Mouse (Mus musculus): ENCODE measurements around the gene Smarcal1. TPM values are rescaled to one million over a fixed set of nuclear protein-coding genes. Genes with fewer than 3 reads are reported as not detected.

The Smarcal1 gene
- polyA plus RNA-seq, 1 experiment from 2014 or later, result 15.6 TPM

DNA sequence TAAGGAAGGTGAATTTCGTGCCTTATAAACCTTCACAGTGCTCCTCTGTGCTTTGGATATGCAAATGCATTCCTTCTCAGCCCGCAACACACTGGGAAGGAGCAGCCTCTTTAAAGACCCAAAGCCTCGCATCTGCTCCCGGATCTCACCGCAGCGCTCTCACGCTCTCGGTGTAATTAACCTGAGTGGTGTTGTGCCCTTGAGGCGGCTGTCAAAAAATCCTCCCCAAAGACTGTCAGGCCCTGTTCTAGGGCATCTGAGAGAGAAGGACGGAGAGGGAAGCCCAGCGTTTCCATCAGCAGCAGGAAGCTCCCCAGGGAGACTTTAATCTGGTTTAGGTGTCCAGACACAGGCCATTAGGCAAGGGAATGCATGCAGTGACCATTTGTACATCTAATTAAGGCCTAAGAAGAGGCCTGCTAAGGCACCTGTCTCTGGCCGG is 5.5 kb upstream of the Smarcal1 start:
- WGBS (ENCODE audit: missing documents), result 66% methylated on average over 7 of the region's 12 CpGs
- no peaks in the 10 kb centered on the region for H3K36me3 ChIP-seq (ENCODE audit: inconsistent target)
- no peak overlapping the region for H3K4me3 ChIP-seq (ENCODE audit: inconsistent target)
- no peaks in the 10 kb centered on the region for H3K79me2 ChIP-seq (ENCODE audit: inconsistent target)
- H3K27ac ChIP-seq, result no peak overlapping the region

DNA sequence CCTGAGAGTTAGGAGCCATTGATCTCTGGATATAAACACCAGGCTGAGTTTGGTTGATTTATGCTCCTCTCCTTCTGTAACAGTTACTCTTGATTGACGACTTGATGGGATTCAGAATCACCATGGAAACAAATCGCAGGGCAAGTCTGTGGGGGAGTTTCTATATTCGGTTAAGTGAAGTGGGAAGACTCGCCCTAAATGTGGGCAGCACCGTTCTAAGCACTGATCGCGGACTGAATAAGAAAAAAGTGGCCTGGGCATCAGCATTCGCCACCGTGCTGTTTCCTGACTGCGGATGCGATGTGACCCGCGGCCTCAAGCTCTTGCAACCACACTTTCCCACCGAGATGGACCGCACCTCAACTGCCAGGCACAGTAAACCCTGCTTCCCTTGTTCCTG is 4.7 kb upstream of the Smarcal1 start:
- Histone ChIP-seq H3K27ac (no peak overlapping the region), H3K79me2 (ENCODE audit: inconsistent target) (no peaks in the 10 kb centered on the region; the same call in 1 of the 2 replicates), H3K4me3 (ENCODE audit: inconsistent target) (no peak overlapping the region), H3K36me3 (ENCODE audit: inconsistent target) (no peaks in the 10 kb centered on the region)
- 46% methylated on average over 15 of the region's 15 CpGs for WGBS (ENCODE audit: missing documents)

DNA sequence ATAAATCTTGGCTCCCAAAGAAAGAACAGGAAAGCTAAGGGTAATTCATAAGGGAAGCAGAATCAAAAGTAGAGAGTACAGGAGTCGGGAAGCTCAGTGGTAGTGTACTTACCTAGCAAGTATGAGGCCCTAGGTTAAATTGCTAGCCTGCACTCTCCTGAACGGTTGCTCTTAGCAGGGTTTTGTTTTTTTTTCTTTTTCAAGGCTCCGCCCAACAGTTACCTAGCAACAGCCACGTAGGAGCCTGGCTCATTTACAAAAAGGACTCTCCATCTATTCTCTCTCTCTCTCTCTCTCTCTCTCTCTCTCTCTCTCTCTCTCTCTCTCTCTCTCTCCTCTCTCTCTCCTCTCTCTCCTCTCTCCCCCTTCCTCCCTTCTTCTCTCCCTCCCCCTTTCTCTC is 4.2 kb upstream of the Smarcal1 start:
- Histone ChIP-seq H3K36me3 (ENCODE audit: inconsistent target) (no peaks in the 10 kb centered on the region), H3K27ac (no peak overlapping the region), H3K4me3 (ENCODE audit: inconsistent target) (no peak overlapping the region), H3K79me2 (ENCODE audit: inconsistent target) (peaks cover 4% of the 10 kb centered on the region; the same call in 1 of the 2 replicates)
- WGBS (ENCODE audit: missing documents), result 32% methylated on average over 3 of the region's 4 CpGs

DNA sequence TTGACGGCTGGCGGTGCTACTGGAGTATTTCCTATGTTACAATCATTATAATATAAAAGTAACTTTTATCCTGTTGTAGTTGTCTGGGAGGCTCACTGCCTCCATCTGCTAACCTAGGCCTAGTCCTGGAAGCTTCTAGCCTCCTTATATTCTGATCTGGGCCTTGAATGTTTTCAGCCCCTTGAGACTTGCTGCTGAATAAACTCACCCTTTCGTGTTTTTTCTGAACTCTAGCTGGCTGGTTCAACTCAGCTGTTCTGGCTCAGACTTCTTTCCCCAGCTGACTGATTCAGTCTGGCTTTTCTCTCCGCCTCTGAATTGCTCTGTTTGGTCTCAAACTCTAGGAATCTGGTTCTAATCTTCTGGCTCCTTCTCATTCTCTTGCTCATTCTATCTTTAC is 855 bp downstream of the Smarcal1 start:
- 73% methylated on average over 4 of the region's 4 CpGs for WGBS (ENCODE audit: missing documents)
- Histone ChIP-seq H3K4me3 (ENCODE audit: inconsistent target) (peak overlapping the region; percentile 81), H3K36me3 (ENCODE audit: inconsistent target) (peaks cover 28% of the 10 kb centered on the region; the same call in 1 of the 2 replicates), H3K79me2 (ENCODE audit: inconsistent target) (peaks cover 18% of the 10 kb centered on the region; the same call in 1 of the 2 replicates), H3K27ac (peak overlapping the region; percentile 69; the same call in 1 of the 2 replicates)

DNA sequence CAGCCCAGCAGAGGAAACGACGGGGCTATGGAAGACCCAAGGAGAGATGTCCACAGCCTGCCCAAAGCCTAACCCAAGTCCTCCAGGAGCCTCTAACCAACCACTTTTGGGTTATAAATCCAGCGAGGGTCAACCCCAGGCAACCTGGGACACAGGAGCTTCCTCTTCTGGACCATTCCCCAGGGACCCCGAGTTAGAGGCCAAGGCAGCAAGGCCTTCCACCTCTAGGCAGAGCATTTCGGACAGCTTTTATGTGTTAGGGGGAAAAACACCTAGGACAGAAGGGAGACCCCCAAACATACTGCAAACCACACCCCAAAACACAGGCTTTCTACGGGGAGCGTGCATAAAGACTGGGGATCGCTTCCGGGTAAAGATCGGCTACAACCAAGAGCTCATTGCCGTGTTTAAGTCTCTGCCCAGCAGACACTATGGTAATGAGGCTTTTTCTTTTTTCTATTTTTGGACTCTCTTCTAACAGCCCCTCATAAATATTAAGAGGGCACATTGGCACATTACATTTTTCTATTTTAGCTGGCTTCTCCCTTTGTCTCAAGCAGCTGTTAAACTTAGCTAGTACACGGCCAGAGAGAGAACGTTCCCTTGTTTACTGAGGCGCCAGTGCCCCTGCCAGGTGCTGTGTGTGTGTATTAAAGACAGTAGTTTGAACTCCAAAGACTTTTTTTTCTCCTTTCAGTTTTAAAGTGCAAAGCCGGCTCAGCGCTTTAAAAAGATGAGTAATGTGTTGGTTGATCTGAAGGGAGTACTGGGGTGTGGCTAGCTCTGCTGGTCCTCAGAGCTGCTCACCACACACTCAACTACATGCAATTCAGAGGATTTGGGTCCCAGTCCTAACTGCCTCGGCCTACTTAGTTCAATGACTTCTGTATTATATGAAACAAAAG is 3.2 kb downstream of the Smarcal1 start:
- Histone ChIP-seq H3K27ac (no peak overlapping the region), H3K4me3 (ENCODE audit: inconsistent target) (no peak overlapping the region), H3K79me2 (ENCODE audit: inconsistent target) (peaks cover 18% of the 10 kb centered on the region; the same call in 1 of the 2 replicates), H3K36me3 (ENCODE audit: inconsistent target) (peaks cover 40% of the 10 kb centered on the region; the same call in 1 of the 2 replicates)
- WGBS (ENCODE audit: missing documents), result 93% methylated on average over 15 of the region's 17 CpGs

DNA sequence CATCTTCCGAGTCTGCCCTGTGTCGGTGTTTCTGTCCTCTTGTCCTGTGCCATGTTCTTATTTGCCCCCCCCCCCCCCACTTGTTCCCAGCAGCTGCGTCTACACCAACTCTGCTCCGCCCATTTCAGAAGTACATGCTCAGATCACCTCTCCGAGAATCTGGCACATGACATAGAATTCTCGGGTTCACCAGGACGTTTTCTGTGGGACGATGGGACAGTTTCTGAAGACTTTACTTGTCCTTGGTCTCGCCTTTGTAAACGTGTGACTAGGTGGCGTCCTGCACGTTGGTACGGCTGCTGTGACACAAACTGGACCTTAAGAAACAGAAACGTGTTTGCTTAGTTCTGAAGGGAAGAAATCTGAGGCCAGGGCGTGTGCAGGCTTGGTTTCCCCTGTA is 4.5 kb downstream of the Smarcal1 start:
- H3K79me2 ChIP-seq (ENCODE audit: inconsistent target), result peaks cover 18% of the 10 kb centered on the region; the same call in 1 of the 2 replicates
- peaks cover 53% of the 10 kb centered on the region; the same call in 1 of the 2 replicates for H3K36me3 ChIP-seq (ENCODE audit: inconsistent target)
- H3K4me3 ChIP-seq (ENCODE audit: inconsistent target), result no peak overlapping the region
- WGBS (ENCODE audit: missing documents), result 98% methylated on average over 14 of the region's 15 CpGs
- H3K27ac ChIP-seq, result no peak overlapping the region

DNA sequence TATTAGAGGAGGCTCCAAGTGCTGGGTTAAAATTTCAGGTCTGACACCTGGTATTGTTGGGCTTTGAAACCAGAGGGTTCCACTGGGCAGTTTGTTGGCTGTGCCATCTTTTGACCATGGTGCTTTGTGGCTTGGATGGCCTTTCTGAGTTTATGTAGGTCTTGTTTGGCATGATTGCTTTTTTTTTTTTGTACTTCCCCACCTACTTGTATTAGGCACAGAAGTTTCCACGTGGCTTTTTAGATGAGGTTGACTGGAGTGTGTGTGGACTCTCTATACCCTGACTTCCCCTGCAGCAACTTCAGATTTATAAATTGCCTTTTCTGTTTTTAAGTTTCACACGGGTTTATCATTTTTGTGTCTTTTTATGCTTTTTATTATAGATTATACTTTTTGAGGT is 5.7 kb downstream of the Smarcal1 start:
- peaks cover 14% of the 10 kb centered on the region; the same call in 1 of the 2 replicates for H3K79me2 ChIP-seq (ENCODE audit: inconsistent target)
- peaks cover 64% of the 10 kb centered on the region; the same call in 1 of the 2 replicates for H3K36me3 ChIP-seq (ENCODE audit: inconsistent target)
- no peak overlapping the region for H3K4me3 ChIP-seq (ENCODE audit: inconsistent target)
- WGBS (ENCODE audit: missing documents), result 91% methylated on average over 2 of the region's 2 CpGs
- no peak overlapping the region for H3K27ac ChIP-seq

DNA sequence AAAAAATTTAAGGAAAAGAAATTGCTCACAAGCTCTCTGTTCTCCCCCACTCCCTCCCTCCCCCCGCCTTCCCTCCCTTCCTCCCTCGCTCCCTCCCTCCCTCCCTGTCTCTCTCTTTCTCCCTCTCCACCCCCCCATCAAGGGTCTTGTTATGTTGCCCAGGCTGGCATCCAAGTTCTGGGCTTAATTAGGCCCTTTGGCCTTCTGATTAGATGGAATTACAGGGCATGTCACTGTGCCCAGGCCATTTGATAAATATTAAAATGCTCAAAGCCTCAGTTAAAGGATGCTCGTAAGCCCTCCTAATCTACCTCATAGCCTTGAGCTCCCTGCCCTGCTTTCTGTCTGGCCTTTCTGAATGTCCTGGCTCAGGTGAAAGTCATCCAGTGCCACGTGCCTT is 7.6 kb downstream of the Smarcal1 start:
- H3K79me2 ChIP-seq (ENCODE audit: inconsistent target), result no peaks in the 10 kb centered on the region
- peaks cover 75% of the 10 kb centered on the region; the same call in 1 of the 2 replicates for H3K36me3 ChIP-seq (ENCODE audit: inconsistent target)
- WGBS (ENCODE audit: missing documents), result 100% methylated on average over 2 of the region's 4 CpGs
- H3K27ac ChIP-seq, result no peak overlapping the region
- H3K4me3 ChIP-seq (ENCODE audit: inconsistent target), result no peak overlapping the region

DNA sequence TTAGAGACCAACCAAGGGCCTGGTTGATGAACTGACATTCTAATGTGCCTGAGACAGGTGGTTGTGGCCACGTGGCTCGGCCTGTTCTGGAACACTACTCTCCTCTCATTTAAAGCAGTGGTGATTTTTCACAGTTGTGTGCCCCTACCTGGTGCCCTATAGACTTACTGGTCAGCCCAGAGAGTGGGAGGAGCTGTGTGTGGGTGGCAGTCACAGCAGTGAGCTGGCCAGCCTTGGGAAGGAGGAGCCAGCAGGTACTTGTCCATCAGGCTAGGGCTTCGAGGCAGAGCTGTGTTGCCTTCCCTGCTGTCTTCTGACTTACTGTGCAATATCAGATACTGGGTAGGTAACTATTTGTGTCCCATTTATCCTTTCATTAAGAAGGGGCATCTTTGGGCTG is 9.3 kb downstream of the Smarcal1 start:
- peaks cover 78% of the 10 kb centered on the region; the same call in 1 of the 2 replicates for H3K36me3 ChIP-seq (ENCODE audit: inconsistent target)
- no peaks in the 10 kb centered on the region for H3K79me2 ChIP-seq (ENCODE audit: inconsistent target)
- no peak overlapping the region for H3K4me3 ChIP-seq (ENCODE audit: inconsistent target)
- no peak overlapping the region for H3K27ac ChIP-seq
- WGBS (ENCODE audit: missing documents), result 100% methylated on average over 3 of the region's 3 CpGs

DNA sequence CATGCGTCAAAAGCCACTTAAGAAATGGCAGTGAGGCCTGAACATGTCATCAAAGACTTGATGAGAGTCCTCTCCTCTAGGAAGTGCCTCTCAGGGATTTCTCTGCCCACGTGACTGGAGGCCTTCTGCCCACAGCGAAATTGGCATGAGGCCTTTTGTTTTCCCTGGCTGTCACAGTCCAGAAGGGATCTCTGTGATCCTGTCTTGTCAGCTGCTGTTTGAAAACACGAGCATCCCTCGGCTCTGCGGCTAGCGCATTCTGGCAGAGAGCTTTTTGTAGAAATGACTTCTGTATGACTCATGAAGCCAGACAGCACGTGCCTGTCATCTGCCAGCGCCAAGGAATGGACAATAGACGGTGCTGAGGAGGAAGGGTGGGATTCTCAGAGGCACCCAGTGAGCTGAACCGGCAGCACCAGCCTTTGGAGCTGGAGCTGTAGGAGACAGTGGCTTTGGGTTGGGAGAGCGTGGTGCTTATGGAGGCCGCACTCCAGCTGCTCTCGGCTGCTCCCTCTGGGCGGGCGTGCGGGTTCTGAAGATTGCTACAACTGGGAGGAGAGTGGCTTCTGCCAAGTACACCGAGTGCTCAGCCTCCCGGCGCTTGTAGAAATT is 10.4 kb downstream of the Smarcal1 start:
- H3K27ac ChIP-seq, result no peak overlapping the region
- peaks cover 77% of the 10 kb centered on the region; the same call in 1 of the 2 replicates for H3K36me3 ChIP-seq (ENCODE audit: inconsistent target)
- no peak overlapping the region for H3K4me3 ChIP-seq (ENCODE audit: inconsistent target)
- H3K79me2 ChIP-seq (ENCODE audit: inconsistent target), result no peaks in the 10 kb centered on the region
- 88% methylated on average over 17 of the region's 20 CpGs for WGBS (ENCODE audit: missing documents)

DNA sequence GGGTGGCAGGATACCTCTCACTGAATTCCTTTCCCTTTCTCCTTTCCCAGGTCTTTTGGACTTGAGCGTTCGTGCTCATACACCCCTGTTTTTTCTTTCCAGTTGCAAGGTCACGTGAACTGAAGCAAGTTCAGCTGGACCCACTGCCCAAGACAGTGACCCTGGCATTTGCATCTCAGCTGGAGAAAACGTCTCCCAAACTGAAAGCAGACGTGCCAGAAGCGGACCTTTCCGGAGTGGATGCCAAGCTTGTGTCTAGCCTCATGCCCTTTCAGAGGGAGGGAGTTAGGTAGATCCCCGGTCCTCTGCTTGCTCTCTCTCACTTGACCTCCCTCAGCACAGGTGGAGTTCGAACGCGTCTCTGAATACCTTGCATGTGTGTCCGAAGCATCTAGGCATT is 12.6 kb downstream of the Smarcal1 start:
- Histone ChIP-seq H3K4me3 (ENCODE audit: inconsistent target) (no peak overlapping the region), H3K27ac (no peak overlapping the region), H3K36me3 (ENCODE audit: inconsistent target) (peaks cover 88% of the 10 kb centered on the region; the same call in 1 of the 2 replicates), H3K79me2 (ENCODE audit: inconsistent target) (no peaks in the 10 kb centered on the region)
- WGBS (ENCODE audit: missing documents), result 93% methylated on average over 11 of the region's 12 CpGs

DNA sequence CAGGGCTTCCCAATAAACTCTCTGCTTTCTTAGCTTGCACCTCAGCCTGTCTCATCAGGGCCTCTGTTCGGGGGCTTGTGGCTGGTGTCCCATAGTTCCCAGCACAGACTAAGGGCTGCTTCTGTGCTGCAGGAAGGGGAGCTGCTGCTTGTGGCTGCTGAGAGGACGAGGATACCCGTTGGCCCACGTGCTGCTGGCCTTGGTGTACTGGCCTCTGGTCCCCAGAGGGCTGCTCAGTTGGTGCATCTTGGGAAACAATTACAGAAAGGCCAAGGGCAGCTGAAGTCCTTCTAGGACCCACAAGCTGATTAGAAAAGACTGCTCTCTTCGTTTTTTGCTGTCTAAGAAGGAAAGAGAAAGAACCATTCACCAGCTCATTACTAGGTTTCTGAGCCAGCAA is 13.2 kb downstream of the Smarcal1 start:
- 88% methylated on average over 5 of the region's 5 CpGs for WGBS (ENCODE audit: missing documents)

DNA sequence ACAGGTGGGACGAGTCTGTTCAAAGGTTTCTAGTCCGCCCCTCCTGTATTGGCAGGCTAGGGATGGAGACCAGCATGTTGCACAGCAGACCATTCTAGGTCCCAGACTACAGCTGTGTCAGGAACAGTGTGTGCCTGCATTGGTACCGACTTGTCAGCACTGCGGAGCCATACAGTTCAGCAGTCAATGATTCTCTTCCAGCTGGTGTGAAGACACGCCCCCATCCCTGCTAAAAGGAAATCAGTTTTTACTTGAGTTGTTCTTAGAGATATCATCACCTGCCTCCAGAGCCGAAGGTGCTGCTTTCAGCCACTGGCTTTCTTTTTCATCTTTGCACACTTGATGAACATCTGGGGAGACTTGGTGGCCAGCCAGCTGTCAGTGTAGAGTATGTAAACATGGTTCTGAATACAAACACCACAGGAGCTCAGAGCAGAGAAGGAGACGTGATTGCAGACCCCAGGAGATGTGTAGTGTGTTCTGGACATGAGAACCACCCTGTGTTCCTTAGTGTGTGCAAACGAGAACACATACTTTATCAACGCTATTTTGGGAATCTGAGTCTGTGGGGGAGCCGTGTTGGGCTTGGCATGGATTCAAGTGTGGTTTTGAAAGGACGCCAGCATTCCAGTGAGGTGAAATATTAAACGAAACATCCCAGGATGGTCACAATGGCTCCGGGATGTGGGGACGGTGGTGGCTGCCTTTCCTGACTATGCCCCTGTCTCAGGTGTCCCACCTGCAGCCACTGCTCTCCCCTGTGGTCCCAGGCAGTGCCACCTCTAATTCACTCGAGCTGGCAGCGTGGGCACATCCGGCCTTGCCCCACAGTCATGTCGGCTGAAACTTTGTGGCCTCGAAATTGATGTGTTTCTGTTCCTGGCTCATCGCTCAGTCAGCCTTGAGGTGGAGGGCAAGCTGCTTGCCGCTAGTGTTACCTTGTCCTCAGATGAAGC is 16.4 kb downstream of the Smarcal1 start:
- H3K79me2 ChIP-seq (ENCODE audit: inconsistent target), result no peaks in the 10 kb centered on the region
- peaks cover 71% of the 10 kb centered on the region; the same call in 1 of the 2 replicates for H3K36me3 ChIP-seq (ENCODE audit: inconsistent target)
- 79% methylated on average over 21 of the region's 21 CpGs for WGBS (ENCODE audit: missing documents)
- H3K27ac ChIP-seq, result no peak overlapping the region
- no peak overlapping the region for H3K4me3 ChIP-seq (ENCODE audit: inconsistent target)

More for the DNA sequence above, 13.2 kb downstream of the Smarcal1 start:
- Histone ChIP-seq H3K4me3 (ENCODE audit: inconsistent target) (no peak overlapping the region), H3K36me3 (ENCODE audit: inconsistent target) (peaks cover 88% of the 10 kb centered on the region; the same call in 1 of the 2 replicates), H3K27ac (no peak overlapping the region), H3K79me2 (ENCODE audit: inconsistent target) (no peaks in the 10 kb centered on the region)

DNA sequence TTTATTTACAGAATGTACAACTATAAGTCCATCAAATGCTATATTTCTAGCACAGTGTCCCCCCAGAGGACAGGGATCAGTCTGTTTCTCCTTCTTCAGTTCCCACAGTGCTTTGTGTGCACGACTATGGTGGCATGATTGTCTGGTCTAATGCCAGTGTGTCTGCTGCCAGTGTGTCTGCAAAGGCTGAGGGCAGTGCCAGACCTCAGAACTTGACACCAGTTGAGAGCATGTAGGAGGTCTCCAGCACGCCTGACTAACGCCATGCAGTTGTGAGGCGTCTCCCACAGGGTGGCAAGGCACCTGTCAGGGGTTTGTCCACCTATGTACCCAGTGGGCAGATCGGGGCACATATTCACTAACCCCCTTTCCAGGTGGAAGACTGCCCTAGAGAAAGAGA is 17.7 kb downstream of the Smarcal1 start:
- Histone ChIP-seq H3K4me3 (ENCODE audit: inconsistent target) (no peak overlapping the region), H3K36me3 (ENCODE audit: inconsistent target) (peaks cover 58% of the 10 kb centered on the region; the same call in 1 of the 2 replicates), H3K27ac (no peak overlapping the region), H3K79me2 (ENCODE audit: inconsistent target) (no peaks in the 10 kb centered on the region)
- WGBS (ENCODE audit: missing documents), result 97% methylated on average over 5 of the region's 5 CpGs
